Mouse (Mus musculus) liver, postnatal 0 days (tissue): Measurements from ENCODE around the gene Ntn5. TPM values are rescaled to one million over a fixed set of nuclear protein-coding genes. Genes with fewer than 3 reads are reported as not detected.

Experiments
- ATAC-seq: fragments of 200-750 bp; cut with Nextera tagmentation; 2 replicates; pipeline ENCODE4 v1.8.0; 2017; ENCODE audit warnings: mild to moderate bottlenecking, moderate library complexity
- DNase-seq: peaks from one replicate; pipeline ENCODE4 v3.0.0-alpha.2; 2016
- H3K27ac ChIP-seq: fragments of 300-500 bp; sonication (generic); 2 replicates; pipeline ENCODE4 v1.5.1; 2014; ENCODE audit warnings: antibody characterized with exemption, moderate library complexity, mild to moderate bottlenecking, low read depth
- H3K27me3 ChIP-seq: fragments of 300-500 bp; sonication (generic); 2 replicates; pipeline ENCODE4 v1.6.1; 2014; ENCODE audit warnings: low read length, control low read depth, mixed read lengths; ENCODE audit not compliant: insufficient read depth
- H3K36me3 ChIP-seq: fragments of 300-500 bp; sonication (generic); replicated peaks from 2 replicates; pipeline ENCODE4 v1.6.1; 2014; ENCODE audit warnings: mild to moderate bottlenecking, control low read depth, low read length, moderate library complexity, mixed read lengths; ENCODE audit not compliant: insufficient read depth
- H3K4me1 ChIP-seq: fragments of 300-500 bp; sonication (generic); 2 replicates; pipeline ENCODE4 v1.6.1; 2014; ENCODE audit warnings: antibody characterized with exemption, mild to moderate bottlenecking, control low read depth; ENCODE audit not compliant: insufficient read depth
- H3K4me2 ChIP-seq: fragments of 300-500 bp; sonication (generic); 2 replicates; pipeline ENCODE4 v1.6.1; 2014; ENCODE audit warnings: low read depth, mild to moderate bottlenecking, low read length, moderate library complexity, mixed read lengths
- H3K4me3 ChIP-seq: fragments of 300-500 bp; sonication (generic); 2 replicates; pipeline ENCODE4 v1.5.1; 2014; ENCODE audit warnings: low read depth, low read length
- H3K9ac ChIP-seq: fragments of 300-500 bp; sonication (generic); replicated peaks from 2 replicates; pipeline ENCODE4 v1.6.1; 2014; ENCODE audit warnings: mild to moderate bottlenecking, moderate library complexity
- H3K9me3 ChIP-seq: fragments of 300-500 bp; sonication (generic); 2 replicates; pipeline ENCODE4 v1.6.1; 2016; ENCODE audit warnings: mild to moderate bottlenecking, control low read depth, low read length, mixed read lengths
- CTCF ChIP-seq: sonication (generic); IDR thresholded peaks from 2 replicates; pipeline ENCODE4 v1.5.1; 2016; ENCODE audit warnings: antibody characterized with exemption, low read depth
- EP300 ChIP-seq: IDR thresholded peaks from 2 replicates; pipeline ENCODE4 v1.6.1; 2016; ENCODE audit warnings: antibody characterized with exemption, low read depth, mild to moderate bottlenecking
- WGBS: fragments of 180-500 bp; shearing (Covaris S2); extraction: QIAGEN DNeasy Blood & Tissue Kit; methylation state at CpG from one replicate; pipeline ENCODE4 v1.1.7; 2014; ENCODE audit not compliant: insufficient replicate concordance; 5-methylcytosine and 5-hydroxymethylcytosine counted together
- polyA plus RNA-seq: library from polyadenylated mRNA; unstranded; fragments of >200 nt; fragmentation: Nextera tagmentation; extraction: Ambion mirVana; gene quantifications from 2 replicates; pipeline ENCODE4 v1.2.1, GENCODE M21; 2015

Ntn5 gene
- polyA plus RNA-seq, 1 experiment from 2014 or later, result not detected

DNA sequence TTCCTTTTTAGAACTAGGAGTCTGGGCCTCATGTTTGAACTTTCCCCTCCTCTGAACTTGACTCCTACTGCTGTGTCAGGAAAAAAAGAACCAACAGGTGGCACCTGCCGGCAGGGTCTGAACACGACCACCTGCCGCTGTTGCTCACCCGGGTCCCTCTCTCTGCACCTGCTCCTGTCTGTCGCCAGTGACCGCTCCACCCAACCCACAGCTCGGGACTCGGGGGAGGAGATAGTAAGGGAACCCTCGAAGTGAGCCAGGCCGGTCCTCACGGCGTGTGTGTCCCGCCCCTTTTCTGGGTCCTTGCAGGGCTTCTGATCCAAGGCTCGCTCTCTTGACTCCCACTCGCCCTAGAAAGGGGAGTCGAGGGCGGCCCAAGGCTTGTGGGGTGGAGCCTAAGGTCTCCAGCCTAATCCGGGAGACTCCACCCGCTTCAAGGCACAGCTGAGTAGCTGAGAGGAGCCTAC is 44.2 kb upstream of the Ntn5 start, which contains the start of gene Mamstr:
Gene Mamstr (plus strand): TSS at position 417 of the 467 bp plus-strand sequence.
- no peak within 1 kb of the TSS for H3K9ac ChIP-seq
- DNase-seq (no peak), ATAC-seq (no peak)
- 56% methylated on average over 19 of the region's 19 CpGs for WGBS
- H3K27ac ChIP-seq, result no peak within 1 kb of the TSS
- H3K36me3 ChIP-seq, result no peaks in the 10 kb centered on the region
- H3K4me2 ChIP-seq, result no peak within 1 kb of the TSS
- peaks cover 7% of the 10 kb centered on the region; the same call in 1 of the 2 replicates for H3K27me3 ChIP-seq
- no peaks in the 10 kb centered on the region for H3K9me3 ChIP-seq
- no peak for TF ChIP-seq EP300
- no peak for TF ChIP-seq CTCF
- peaks cover 9% of the 10 kb centered on the region; the same call in 1 of the 2 replicates for H3K4me1 ChIP-seq
- H3K4me3 ChIP-seq, result no peak within 1 kb of the TSS

- ATAC-seq (no peak), DNase-seq (no peak)
- WGBS, result 79% methylated on average over 19 of the region's 19 CpGs
Observed at GRCm38 (mm10) chr7:45640191-45640957, 43.4 kb upstream of the Ntn5 start.

DNA sequence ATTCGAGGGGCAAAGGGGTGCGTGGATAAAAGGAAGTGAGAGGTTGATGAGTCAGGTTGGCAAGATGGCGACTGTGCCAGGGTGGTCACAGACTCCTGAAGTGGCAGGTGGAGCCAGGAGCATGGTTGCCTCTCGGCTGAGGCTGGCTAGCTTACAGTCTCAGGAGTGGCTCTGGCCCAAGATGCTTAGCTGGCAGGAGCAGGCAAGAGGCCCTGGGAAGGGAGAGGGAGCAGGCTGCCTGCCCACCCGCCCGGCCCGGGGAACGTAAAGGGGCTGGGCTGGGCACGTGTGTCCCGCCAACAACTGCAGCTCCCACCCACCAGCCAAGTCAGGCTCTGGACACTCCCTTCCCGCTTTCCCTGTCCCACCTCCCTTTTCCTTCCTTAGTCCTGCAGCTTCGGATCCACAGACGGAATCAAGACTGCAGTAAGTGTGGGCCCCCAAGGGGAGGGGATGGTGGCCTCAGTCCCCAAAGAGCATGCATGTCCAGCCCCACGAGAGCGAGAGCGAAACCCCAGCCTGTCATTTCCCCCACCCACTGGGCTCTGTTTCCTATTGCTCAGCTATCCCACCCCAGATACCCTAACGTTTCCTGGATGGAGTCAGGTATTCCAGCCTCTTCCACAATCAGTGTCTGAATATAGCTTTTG is 42.3 kb upstream of the Ntn5 start:
- DNase-seq, result no peak

More at GRCm38 (mm10) chr7:45640191-45640957, 43.4 kb upstream of the Ntn5 start:
- peaks cover 10% of the 10 kb centered on the region; the same call in 1 of the 2 replicates for H3K27me3 ChIP-seq
- peaks cover 9% of the 10 kb centered on the region; the same call in 1 of the 2 replicates for H3K4me1 ChIP-seq
- no peak overlapping the region for H3K27ac ChIP-seq
- no peak for TF ChIP-seq CTCF
- no peak for TF ChIP-seq EP300
- no peak overlapping the region for H3K4me3 ChIP-seq
- H3K36me3 ChIP-seq, result no peaks in the 10 kb centered on the region
- H3K4me2 ChIP-seq, result no peak overlapping the region
- no peaks in the 10 kb centered on the region for H3K9me3 ChIP-seq
- no peak overlapping the region for H3K9ac ChIP-seq

DNA sequence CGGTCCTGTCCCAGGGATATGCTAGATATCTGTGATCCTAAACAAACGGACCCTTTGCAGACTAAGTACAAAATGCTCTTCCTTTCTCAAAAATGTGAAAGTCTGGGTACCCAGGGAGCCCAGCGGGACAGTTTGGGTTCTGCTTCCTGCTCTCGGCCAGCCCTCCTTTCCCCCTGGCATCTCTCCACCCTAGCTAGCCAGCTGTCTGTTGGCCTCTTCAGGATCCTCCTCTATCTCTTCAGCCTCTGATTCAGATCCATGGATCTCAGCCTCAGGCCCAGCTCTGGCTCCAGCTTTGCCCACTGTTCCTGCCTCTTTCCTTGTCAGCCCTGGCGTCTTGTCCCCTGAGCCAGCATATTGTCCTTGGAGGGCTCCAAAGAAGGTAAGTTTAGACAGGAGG is 41.7 kb upstream of the Ntn5 start:
- 71% methylated on average over 5 of the region's 5 CpGs for WGBS
- H3K9me3 ChIP-seq, result no peaks in the 10 kb centered on the region
- no peak for TF ChIP-seq EP300
- no peak for TF ChIP-seq CTCF
- H3K4me2 ChIP-seq, result no peak overlapping the region
- H3K27ac ChIP-seq, result no peak overlapping the region
- ATAC-seq (no peak), DNase-seq (no peak)
- H3K4me1 ChIP-seq, result peaks cover 9% of the 10 kb centered on the region; the same call in 1 of the 2 replicates
- no peak overlapping the region for H3K4me3 ChIP-seq
- H3K27me3 ChIP-seq, result peaks cover 10% of the 10 kb centered on the region; the same call in 1 of the 2 replicates
- no peaks in the 10 kb centered on the region for H3K36me3 ChIP-seq
- no peak overlapping the region for H3K9ac ChIP-seq

More for the DNA sequence above, 42.3 kb upstream of the Ntn5 start:
- H3K4me1 ChIP-seq, result peaks cover 9% of the 10 kb centered on the region; the same call in 1 of the 2 replicates
- 68% methylated on average over 17 of the region's 17 CpGs for WGBS
- H3K4me3 ChIP-seq, result no peak overlapping the region
- H3K9me3 ChIP-seq, result no peaks in the 10 kb centered on the region
- H3K36me3 ChIP-seq, result no peaks in the 10 kb centered on the region
- H3K27ac ChIP-seq, result no peak overlapping the region
- TF ChIP-seq EP300, result no peak
- no peak for TF ChIP-seq CTCF
- ATAC-seq, result no peak
- H3K27me3 ChIP-seq, result peaks cover 10% of the 10 kb centered on the region; the same call in 1 of the 2 replicates
- H3K4me2 ChIP-seq, result no peak overlapping the region
- H3K9ac ChIP-seq, result no peak overlapping the region

DNA sequence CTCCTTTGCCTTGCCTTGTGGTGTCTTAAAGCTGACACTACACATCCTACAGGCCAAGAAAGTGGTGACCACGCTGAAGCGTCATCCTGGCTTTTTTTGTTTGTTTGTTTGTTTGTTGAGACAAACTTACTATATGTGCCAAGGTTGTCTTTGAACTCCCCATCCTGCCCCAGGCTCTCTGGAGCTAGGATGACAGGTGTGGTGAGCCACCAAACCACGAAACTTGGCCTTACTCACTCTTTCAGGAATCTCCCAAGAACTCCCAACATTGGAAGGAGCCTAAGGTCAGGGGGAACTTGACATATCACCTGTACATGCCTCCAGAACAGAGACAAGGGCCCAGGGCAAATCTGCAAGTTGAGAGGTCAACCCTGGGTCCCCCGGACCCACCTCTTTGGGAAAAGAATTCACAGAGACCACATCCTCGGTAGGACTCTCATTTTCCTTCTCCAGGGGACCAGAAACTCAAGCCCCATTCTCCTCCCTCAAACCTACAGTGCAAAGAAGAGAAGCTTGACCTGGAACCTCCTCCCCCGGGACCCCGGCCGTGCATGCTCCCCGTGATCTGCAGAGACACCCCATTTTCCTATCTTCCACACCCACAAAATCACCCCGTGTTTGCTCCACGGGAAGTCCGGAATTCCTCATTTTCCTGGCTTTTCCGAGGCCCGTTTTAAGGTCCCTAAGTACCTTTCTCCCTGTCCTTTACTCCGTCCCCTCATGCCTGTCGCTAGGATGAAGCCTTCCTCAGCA is 41.1 kb upstream of the Ntn5 start:
- no peaks in the 10 kb centered on the region for H3K36me3 ChIP-seq
- H3K27ac ChIP-seq, result no peak overlapping the region
- TF ChIP-seq CTCF, result no peak
- no peak for TF ChIP-seq EP300
- peak overlapping the region; percentile 72 for H3K4me2 ChIP-seq
- DNase-seq (no peak), ATAC-seq (no peak)
- H3K27me3 ChIP-seq, result peaks cover 10% of the 10 kb centered on the region; the same call in 1 of the 2 replicates
- peak overlapping the region; percentile 52 for H3K9ac ChIP-seq
- 37% methylated on average over 16 of the region's 16 CpGs for WGBS
- H3K9me3 ChIP-seq, result no peaks in the 10 kb centered on the region
- H3K4me1 ChIP-seq, result peaks cover 9% of the 10 kb centered on the region; the same call in 1 of the 2 replicates
- H3K4me3 ChIP-seq, result peak overlapping the region; percentile 31
